Mouse (Mus musculus) cerebellum, adult (tissue): ENCODE measurements around the gene Havcr1.

ENCODE experiments used
- ATAC-seq: cut with Nextera tagmentation; 2 replicates; pipeline ENCODE4 v1.9.2; 2017; ENCODE audit warnings: mild to moderate bottlenecking, moderate library complexity, mixed read lengths; ENCODE audit not compliant: insufficient number of reproducible peaks, low FRiP score, low TSS enrichment

Havcr1 gene

GRCm38 (mm10) chr11:46817692-46818091 lies 82.8 kb downstream of the Havcr1 start:
- no peak for ATAC-seq

GRCm38 (mm10) chr11:46819930-46820329 lies 85.0 kb downstream of the Havcr1 start:
- ATAC-seq = no peak
